Mouse (Mus musculus): ENCODE measurements around the gene Plcb2. TPM values are rescaled to one million over a fixed set of nuclear protein-coding genes. Genes with fewer than 3 reads are reported as not detected.

The Plcb2 gene
- polyA plus RNA-seq, 1 experiment from 2014 or later: 0.32 TPM

DNA sequence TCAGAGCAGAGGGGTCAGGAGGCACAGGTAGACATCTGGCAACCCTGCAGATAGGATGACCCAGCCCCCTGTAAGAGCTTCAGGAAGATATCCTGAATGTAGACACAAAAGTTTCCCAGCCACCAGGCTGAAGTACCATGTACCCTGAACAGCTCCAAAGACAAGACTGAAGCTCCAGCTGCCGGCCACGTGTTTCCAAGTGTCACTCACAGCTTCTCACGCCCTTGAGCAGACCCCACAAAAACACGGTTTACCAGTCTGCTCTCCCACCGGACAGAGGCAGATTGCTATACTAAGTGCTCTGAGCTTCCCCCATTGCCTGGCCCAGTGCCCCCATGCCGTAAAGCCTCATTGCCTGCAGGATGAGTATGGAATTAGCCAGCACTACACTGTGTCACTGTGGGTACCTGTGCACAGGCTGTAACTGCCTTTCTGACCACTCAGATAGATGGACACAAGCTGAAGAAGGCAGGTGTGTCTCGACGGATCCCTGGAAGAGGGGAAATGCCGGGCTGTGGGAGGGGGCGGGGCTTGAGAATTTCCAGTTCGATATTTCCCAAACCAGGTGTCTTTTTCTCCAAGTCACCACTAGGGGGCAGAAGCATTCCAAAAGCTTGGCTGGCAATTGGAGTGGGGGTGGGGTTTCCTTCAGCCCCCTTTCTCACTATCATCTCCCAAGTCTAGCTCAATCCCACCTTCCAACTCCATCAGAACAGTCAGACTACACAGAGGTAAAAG, 36.0 kb upstream of the Plcb2 start:
- no peak overlapping the region for H3K27ac ChIP-seq (ENCODE audit: low read depth, low read length)
- WGBS: 27% methylated on average over 11 of the region's 11 CpGs
- DNase-seq (ENCODE audit: low spot score): peak; percentile 76
- H3K9me3 ChIP-seq (ENCODE audit: control insufficient read depth, low read length): no peaks in the 10 kb centered on the region
- H3K4me1 ChIP-seq (replicated peaks; ENCODE audit: control insufficient read depth, insufficient read depth, low read length): peaks cover 20% of the 10 kb centered on the region
- H3K27me3 ChIP-seq (ENCODE audit: control insufficient read depth, insufficient read depth, low read length): 0 out of 2 replicates have a peak, but pooled peaks cover 2% of the 10 kb centered on the region
- no peak overlapping the region for H3K9ac ChIP-seq (ENCODE audit: low read depth, low read length)
- H3K36me3 ChIP-seq (ENCODE audit: control insufficient read depth, insufficient read depth, low read length): no peaks in the 10 kb centered on the region
- no peak overlapping the region; the same call in 1 of the 2 replicates for H3K4me2 ChIP-seq (replicated peaks; ENCODE audit: low read depth, low read length)
- no peak overlapping the region for H3K4me3 ChIP-seq (ENCODE audit: low read depth, low read length)
- ATAC-seq (ENCODE audit: low FRiP score): no peak

DNA sequence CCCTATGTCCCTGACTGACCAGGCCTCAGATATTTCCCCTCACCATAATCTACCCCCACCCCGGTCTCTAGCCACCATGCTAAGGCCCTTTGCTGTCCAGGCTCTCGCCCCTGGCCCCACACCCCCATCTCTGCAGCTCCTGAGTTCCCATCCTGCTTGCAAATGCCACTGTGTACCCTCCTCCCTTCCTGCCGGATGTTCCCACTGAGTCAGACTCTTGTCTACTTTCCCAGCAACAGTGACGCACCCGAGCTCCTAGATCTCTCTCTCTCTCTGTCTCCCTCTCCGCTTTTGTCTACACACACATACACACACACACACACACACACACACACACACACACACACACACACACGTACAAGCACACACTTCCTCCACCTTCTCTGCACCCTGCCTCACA, 35.2 kb upstream of the Plcb2 start:
- Histone ChIP-seq H3K36me3 (ENCODE audit: control insufficient read depth, insufficient read depth, low read length) (no peaks in the 10 kb centered on the region), H3K4me3 (ENCODE audit: low read depth, low read length) (no peak overlapping the region), H3K4me2 (replicated peaks; ENCODE audit: low read depth, low read length) (no peak overlapping the region), H3K9me3 (ENCODE audit: control insufficient read depth, low read length) (no peaks in the 10 kb centered on the region), H3K4me1 (replicated peaks; ENCODE audit: control insufficient read depth, insufficient read depth, low read length) (peaks cover 20% of the 10 kb centered on the region), H3K27me3 (ENCODE audit: control insufficient read depth, insufficient read depth, low read length) (peaks cover 2% of the 10 kb centered on the region; the same call in 1 of the 2 replicates), H3K27ac (ENCODE audit: low read depth, low read length) (peak overlapping the region; percentile 90; the same call in 1 of the 2 replicates), H3K9ac (ENCODE audit: low read depth, low read length) (0 out of 2 replicates have a peak overlapping the region, but pooled peaks have one; percentile 59)
- WGBS: 66% methylated on average over 7 of the region's 7 CpGs
- DNase-seq (ENCODE audit: low spot score): no peak
- no peak for ATAC-seq (ENCODE audit: low FRiP score)

DNA sequence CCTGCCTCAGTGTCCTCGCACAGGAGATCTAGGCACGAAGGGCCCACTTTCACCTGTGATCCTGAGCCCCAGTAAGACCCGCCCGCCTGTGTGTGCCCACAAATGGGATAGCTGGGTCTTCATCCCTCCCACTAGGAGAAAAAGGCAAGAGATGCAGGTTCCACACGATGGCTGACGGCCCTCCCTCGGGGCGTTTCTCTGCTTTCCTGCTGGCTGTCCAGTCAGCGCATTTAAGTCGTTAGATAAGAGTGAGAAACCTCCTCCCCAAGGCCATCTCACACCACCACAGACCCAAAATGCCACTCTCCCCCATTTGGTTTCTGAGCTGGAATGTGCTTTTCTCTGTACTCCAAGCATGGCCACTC, 34.5 kb upstream of the Plcb2 start:
- WGBS: 15% methylated on average over 10 of the region's 10 CpGs
- no peaks in the 10 kb centered on the region for H3K9me3 ChIP-seq (ENCODE audit: control insufficient read depth, low read length)
- no peak overlapping the region for H3K4me3 ChIP-seq (ENCODE audit: low read depth, low read length)
- H3K27me3 ChIP-seq (ENCODE audit: control insufficient read depth, insufficient read depth, low read length): peaks cover 2% of the 10 kb centered on the region; the same call in 1 of the 2 replicates
- H3K36me3 ChIP-seq (ENCODE audit: control insufficient read depth, insufficient read depth, low read length): no peaks in the 10 kb centered on the region
- peak overlapping the region; percentile 41 for H3K4me2 ChIP-seq (replicated peaks; ENCODE audit: low read depth, low read length)
- H3K27ac ChIP-seq (ENCODE audit: low read depth, low read length): peak overlapping the region; percentile 90
- no peak for DNase-seq (ENCODE audit: low spot score)
- ATAC-seq (ENCODE audit: low FRiP score): no peak
- peaks cover 20% of the 10 kb centered on the region for H3K4me1 ChIP-seq (replicated peaks; ENCODE audit: control insufficient read depth, insufficient read depth, low read length)
- H3K9ac ChIP-seq (ENCODE audit: low read depth, low read length): peak overlapping the region; percentile 59

DNA sequence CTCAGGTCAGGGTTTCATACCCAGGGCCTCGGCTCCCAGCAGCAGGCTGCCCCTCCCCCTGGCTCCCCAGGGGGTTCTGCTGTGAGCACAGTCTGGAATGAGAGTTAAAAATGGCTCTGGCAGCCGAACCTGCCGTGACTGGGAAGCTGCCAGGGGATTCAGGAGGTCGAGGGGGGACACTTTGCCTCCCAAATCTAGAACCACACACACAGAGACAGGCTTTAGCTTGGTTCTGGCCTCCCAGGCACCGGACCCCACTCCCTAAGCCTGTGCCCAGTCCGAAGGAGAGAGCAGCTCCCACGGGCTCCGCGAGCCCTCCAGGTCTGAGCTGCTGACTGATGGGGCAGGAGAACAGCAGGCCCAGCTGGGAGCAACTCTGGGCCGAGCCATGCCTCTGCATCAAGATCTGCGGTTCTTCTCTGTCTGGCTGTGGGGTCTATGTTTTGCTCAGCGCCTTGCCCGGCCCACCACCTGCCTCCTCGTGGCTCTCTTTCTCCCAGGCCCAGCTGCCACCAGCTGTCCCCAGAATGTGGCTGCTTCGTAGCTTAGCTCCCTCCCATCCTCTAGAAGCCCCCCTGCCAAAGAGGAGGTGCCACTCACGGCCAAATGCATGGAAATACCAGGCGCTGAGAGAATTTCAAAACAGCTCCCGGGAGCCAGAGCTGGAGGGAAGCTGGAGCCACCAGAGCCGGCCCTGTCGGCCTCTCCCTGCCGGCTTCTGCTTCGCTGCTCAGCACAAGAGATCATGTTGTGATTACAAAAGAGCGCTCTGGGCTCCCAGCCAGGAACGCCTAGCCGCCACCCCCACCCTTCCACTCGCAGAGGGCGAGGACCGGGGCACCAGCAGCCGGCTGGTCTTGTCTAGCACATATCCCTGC, 33.9 kb upstream of the Plcb2 start, which contains the start of gene Ccdc9b:
Gene Ccdc9b, minus strand, starts transcription at position 756 of the 878 bp plus-strand sequence.
- peaks cover 20% of the 10 kb centered on the region for H3K4me1 ChIP-seq (replicated peaks; ENCODE audit: control insufficient read depth, insufficient read depth, low read length)
- H3K9me3 ChIP-seq (ENCODE audit: control insufficient read depth, low read length): no peaks in the 10 kb centered on the region
- H3K4me3 ChIP-seq (ENCODE audit: low read depth, low read length): peak within 1 kb of the TSS; percentile 6; the same call in 1 of the 2 replicates
- 6% methylated on average over 29 of the region's 29 CpGs for WGBS
- H3K9ac ChIP-seq (ENCODE audit: low read depth, low read length): peak within 1 kb of the TSS; percentile 59
- H3K27ac ChIP-seq (ENCODE audit: low read depth, low read length): peak within 1 kb of the TSS; percentile 90
- DNase-seq (ENCODE audit: low spot score) (peak; percentile 76), ATAC-seq (ENCODE audit: low FRiP score) (peak; percentile 80)
- no peaks in the 10 kb centered on the region for H3K36me3 ChIP-seq (ENCODE audit: control insufficient read depth, insufficient read depth, low read length)
- H3K27me3 ChIP-seq (ENCODE audit: control insufficient read depth, insufficient read depth, low read length): peaks cover 2% of the 10 kb centered on the region; the same call in 1 of the 2 replicates
- peak within 1 kb of the TSS; percentile 41 for H3K4me2 ChIP-seq (replicated peaks; ENCODE audit: low read depth, low read length)

DNA sequence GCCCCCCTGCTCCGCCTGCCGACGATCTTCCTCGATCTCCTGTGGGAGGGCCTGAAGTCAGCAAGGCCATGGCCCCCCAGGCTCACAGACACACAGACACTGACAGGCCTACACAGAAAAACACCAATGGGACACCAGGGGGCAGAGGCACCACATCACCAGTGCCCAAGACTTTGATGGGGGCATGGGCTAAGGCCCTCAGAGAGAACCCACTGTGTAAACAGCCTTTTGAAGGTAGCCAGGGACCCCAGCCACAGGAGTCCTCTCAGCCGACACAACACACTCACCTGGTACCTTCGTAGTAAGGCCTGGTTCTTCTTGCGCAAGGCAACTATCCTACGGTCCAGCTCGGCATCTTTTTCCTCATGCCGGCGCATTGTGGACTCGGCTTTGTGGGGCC, 33.1 kb upstream of the Plcb2 start:
- Histone ChIP-seq H3K4me2 (replicated peaks; ENCODE audit: low read depth, low read length) (peak overlapping the region; percentile 41; the same call in 1 of the 2 replicates), H3K36me3 (ENCODE audit: control insufficient read depth, insufficient read depth, low read length) (no peaks in the 10 kb centered on the region), H3K4me3 (ENCODE audit: low read depth, low read length) (no peak overlapping the region), H3K9me3 (ENCODE audit: control insufficient read depth, low read length) (no peaks in the 10 kb centered on the region), H3K27me3 (ENCODE audit: control insufficient read depth, insufficient read depth, low read length) (peaks cover 2% of the 10 kb centered on the region; the same call in 1 of the 2 replicates), H3K27ac (ENCODE audit: low read depth, low read length) (peak overlapping the region; percentile 90), H3K4me1 (replicated peaks; ENCODE audit: control insufficient read depth, insufficient read depth, low read length) (peaks cover 20% of the 10 kb centered on the region), H3K9ac (ENCODE audit: low read depth, low read length) (peak overlapping the region; percentile 59)
- DNase-seq (ENCODE audit: low spot score) (no peak), ATAC-seq (ENCODE audit: low FRiP score) (no peak)
- 78% methylated on average over 12 of the region's 12 CpGs for WGBS

DNA sequence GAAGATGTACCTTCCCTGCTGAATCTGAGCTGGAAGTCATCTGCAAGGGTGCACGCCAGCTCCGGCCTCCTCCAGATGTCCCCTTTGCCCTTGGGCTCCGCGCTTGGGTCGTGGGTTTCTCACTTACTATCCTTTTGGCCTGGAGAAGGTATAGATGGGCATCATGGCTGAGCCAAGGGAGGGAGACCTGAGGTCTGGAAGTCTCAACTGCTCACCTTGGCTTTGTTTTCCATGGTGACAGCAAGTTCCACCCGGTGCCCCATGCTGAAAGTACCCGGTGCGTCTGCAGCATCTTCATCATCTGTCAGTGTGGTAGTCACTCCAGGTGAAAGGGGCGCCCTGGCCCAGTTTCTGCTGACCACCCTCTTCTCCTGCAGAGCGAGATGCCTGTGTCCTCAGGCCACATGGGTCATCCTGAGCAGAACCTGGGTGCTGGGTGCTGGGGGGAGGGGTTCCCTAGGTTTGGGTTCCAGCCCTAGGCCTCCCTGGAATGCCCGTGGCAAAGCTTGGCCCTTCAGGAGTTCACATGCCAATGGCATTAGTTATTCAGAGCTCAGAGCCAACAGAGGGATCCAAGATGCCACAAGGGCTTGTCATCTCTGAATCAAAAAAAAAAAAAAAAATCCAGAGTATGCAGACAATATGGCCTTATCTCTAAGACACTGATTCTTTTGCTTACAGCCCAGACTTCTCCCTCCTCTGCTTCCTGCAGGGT, 32.2 kb upstream of the Plcb2 start:
- no peak overlapping the region for H3K27ac ChIP-seq (ENCODE audit: low read depth, low read length)
- ATAC-seq (ENCODE audit: low FRiP score) (no peak), DNase-seq (ENCODE audit: low spot score) (no peak)
- no peak overlapping the region for H3K4me3 ChIP-seq (ENCODE audit: low read depth, low read length)
- 0 out of 2 replicates have a peak overlapping the region, but pooled peaks have one; percentile 11 for H3K9ac ChIP-seq (ENCODE audit: low read depth, low read length)
- peaks cover 2% of the 10 kb centered on the region; the same call in 1 of the 2 replicates for H3K27me3 ChIP-seq (ENCODE audit: control insufficient read depth, insufficient read depth, low read length)
- H3K4me2 ChIP-seq (replicated peaks; ENCODE audit: low read depth, low read length): no peak overlapping the region
- no peaks in the 10 kb centered on the region for H3K36me3 ChIP-seq (ENCODE audit: control insufficient read depth, insufficient read depth, low read length)
- WGBS: 85% methylated on average over 11 of the region's 11 CpGs
- no peaks in the 10 kb centered on the region for H3K9me3 ChIP-seq (ENCODE audit: control insufficient read depth, low read length)
- H3K4me1 ChIP-seq (replicated peaks; ENCODE audit: control insufficient read depth, insufficient read depth, low read length): peaks cover 20% of the 10 kb centered on the region

DNA sequence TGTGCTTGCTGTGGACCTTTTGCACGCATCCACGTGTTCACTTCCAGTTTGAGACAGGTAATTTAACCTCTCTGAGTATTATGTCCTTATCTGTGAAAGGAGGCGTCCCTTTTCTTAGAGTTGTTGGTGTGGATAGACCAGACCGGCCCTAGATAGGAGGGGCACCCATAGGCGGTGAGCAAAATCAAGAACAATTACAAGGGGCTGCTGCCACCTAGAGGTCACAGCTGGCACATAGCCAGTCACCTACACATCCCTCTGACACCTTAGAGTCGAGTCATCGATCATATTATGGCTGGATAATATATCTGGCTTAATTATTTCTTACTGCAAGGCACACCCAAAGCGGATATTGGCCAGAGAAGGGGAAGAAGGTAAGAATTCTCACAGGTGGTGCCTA, 31.6 kb upstream of the Plcb2 start:
- no peaks in the 10 kb centered on the region for H3K36me3 ChIP-seq (ENCODE audit: control insufficient read depth, insufficient read depth, low read length)
- WGBS: 11% methylated on average over 8 of the region's 8 CpGs
- no peak overlapping the region for H3K4me3 ChIP-seq (ENCODE audit: low read depth, low read length)
- peaks cover 2% of the 10 kb centered on the region; the same call in 1 of the 2 replicates for H3K27me3 ChIP-seq (ENCODE audit: control insufficient read depth, insufficient read depth, low read length)
- H3K4me2 ChIP-seq (replicated peaks; ENCODE audit: low read depth, low read length): no peak overlapping the region
- no peaks in the 10 kb centered on the region for H3K9me3 ChIP-seq (ENCODE audit: control insufficient read depth, low read length)
- no peak overlapping the region for H3K9ac ChIP-seq (ENCODE audit: low read depth, low read length)
- H3K4me1 ChIP-seq (replicated peaks; ENCODE audit: control insufficient read depth, insufficient read depth, low read length): peaks cover 20% of the 10 kb centered on the region
- DNase-seq (ENCODE audit: low spot score) (peak; percentile 81), ATAC-seq (ENCODE audit: low FRiP score) (0 out of 2 replicates have a peak, but pooled peaks have one; percentile 51)
- H3K27ac ChIP-seq (ENCODE audit: low read depth, low read length): no peak overlapping the region

DNA sequence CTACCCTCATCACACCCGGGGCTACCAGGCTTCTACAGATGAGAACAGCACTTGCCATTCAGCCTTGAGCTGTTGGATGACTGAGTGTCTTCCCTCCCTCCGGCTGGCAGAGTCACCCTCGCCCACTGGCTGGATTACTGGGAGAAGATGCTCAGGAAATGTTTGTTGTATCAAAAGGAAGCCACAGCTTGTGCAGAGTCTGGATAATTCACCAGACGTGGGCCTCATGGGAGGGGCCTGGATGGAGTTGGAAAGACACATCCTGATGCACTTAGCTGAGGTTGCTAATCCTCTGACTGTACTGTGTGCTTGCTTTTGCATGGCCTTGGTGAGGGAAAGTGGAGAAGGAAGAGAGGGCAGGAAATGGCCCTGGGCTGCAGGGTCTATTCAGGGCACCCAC, 27.9 kb upstream of the Plcb2 start:
- WGBS: 78% methylated on average over 4 of the region's 4 CpGs
- H3K4me1 ChIP-seq (replicated peaks; ENCODE audit: control insufficient read depth, insufficient read depth, low read length): 0 out of 2 replicates have a peak, but pooled peaks cover 5% of the 10 kb centered on the region
- no peaks in the 10 kb centered on the region; the same call in 1 of the 2 replicates for H3K27me3 ChIP-seq (ENCODE audit: control insufficient read depth, insufficient read depth, low read length)
- no peaks in the 10 kb centered on the region for H3K36me3 ChIP-seq (ENCODE audit: control insufficient read depth, insufficient read depth, low read length)
- no peaks in the 10 kb centered on the region for H3K9me3 ChIP-seq (ENCODE audit: control insufficient read depth, low read length)
- no peak overlapping the region for H3K9ac ChIP-seq (ENCODE audit: low read depth, low read length)
- DNase-seq (ENCODE audit: low spot score) (no peak), ATAC-seq (ENCODE audit: low FRiP score) (no peak)
- H3K4me3 ChIP-seq (ENCODE audit: low read depth, low read length): no peak overlapping the region
- no peak overlapping the region for H3K4me2 ChIP-seq (replicated peaks; ENCODE audit: low read depth, low read length)
- no peak overlapping the region for H3K27ac ChIP-seq (ENCODE audit: low read depth, low read length)

All from hindbrain, embryonic 11.5 days (tissue).